Mouse (Mus musculus) megakaryocyte-erythroid progenitor cell, adult 5-6 weeks (primary cell): ENCODE measurements around the gene Ankrd13d. TPM values are rescaled to one million over a fixed set of nuclear protein-coding genes. Genes with fewer than 3 reads are reported as not detected.

ENCODE experiments used
- ATAC-seq: replicated peaks from 2 replicates; pipeline ENCODE4 v1.8.0; 2016; ENCODE audit warnings: mild to moderate bottlenecking, inconsistent platforms; ENCODE audit not compliant: severe bottlenecking, poor library complexity, low FRiP score, low TSS enrichment
- total RNA-seq, 2 experiments: library from RNA; stranded (forward) in 1 of 2; stranded (reverse) in 1 of 2; fragments of 200-1000, 215-1000 nt in 1 of 2; fragments of >200 nt in 1 of 2; fragmentation: Nextera tagmentation in 1 of 2; gene quantifications; 2 replicates each; pipeline ENCODE4 v1.2.3; 2014 to 2017

Ankrd13d gene
- total RNA-seq, 2 experiments from 2014 or later, result 2.2 TPM; not detected in 1

- ATAC-seq, result peak; percentile 86
These were observed 51.4 kb downstream of the Ankrd13d start, which contains the start of gene Pold4 for GRCm38 (mm10) chr19:4231253-4232185. Pold4 (plus strand) TSS chr19:4231899.

GRCm38 (mm10) chr19:4230415-4230814, 52.5 kb downstream of the Ankrd13d start:
- ATAC-seq, result no peak

- no peak for ATAC-seq
These were observed 53.4 kb downstream of the Ankrd13d start for GRCm38 (mm10) chr19:4229451-4230076.

DNA sequence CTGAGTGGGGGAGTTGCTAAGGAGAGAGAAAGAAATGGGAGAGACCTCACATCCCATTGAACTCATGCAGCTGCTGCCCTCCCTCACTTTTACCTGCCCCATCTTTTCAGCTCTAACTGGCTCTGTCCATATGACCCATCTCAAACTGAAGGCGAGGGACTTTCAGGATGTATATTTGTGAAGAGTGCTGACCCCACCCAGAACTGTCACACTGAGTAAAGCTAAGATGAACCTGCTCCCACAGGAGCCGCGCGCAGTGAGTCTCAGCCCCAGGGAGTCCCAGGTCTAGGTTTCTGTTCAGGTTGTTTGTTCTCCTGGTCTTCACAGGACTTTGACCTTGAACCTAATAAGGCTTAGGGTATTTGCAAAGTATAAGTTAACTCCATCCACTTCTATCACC, 54.0 kb downstream of the Ankrd13d start:
- ATAC-seq, result no peak

DNA sequence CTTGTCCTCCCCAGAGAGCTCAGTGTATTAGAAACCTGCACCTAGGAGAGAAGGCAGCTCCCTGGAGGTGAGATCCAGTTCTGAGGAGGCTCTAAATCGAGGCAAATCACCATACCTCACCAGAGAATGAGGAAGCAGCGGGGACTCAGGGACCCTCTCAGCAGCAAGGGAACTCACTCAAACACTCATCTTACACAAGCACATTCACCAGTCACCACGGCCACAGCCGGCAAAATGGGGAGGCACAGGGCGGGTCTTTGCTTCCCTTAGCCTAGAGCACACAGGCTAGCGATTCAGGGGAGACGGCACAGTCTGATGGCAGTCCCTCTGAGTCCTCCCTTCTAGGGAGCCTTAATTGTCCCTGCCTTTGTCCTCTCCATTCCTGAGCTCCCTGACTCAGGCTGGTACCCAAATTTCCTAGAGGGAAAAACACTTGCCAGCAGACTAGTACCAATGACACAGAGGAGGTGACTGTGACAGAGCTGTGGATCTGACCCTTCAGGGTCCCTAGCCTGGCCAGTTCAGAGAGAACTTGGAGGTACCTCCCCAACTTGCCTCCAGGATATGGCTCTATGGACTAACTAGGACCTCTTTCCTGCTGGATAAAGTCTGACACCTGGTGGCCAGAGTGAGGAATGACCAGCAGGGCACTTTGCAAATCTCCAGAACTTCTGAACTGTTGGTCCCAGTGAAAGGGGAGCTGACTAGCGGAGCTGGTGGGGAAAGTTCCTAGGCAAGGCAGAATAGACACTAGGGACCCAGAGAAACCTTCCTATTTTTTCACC, 54.9 kb downstream of the Ankrd13d start:
- peak; percentile 34; the same call in 1 of the 2 replicates for ATAC-seq

- ATAC-seq, result no peak
These were observed 55.5 kb downstream of the Ankrd13d start for GRCm38 (mm10) chr19:4227446-4227845.

GRCm38 (mm10) chr19:4226779-4227178, 56.2 kb downstream of the Ankrd13d start:
- no peak for ATAC-seq

GRCm38 (mm10) chr19:4222165-4222564, 60.8 kb downstream of the Ankrd13d start:
- ATAC-seq, result 0 out of 2 replicates have a peak, but pooled peaks have one; percentile 45

DNA sequence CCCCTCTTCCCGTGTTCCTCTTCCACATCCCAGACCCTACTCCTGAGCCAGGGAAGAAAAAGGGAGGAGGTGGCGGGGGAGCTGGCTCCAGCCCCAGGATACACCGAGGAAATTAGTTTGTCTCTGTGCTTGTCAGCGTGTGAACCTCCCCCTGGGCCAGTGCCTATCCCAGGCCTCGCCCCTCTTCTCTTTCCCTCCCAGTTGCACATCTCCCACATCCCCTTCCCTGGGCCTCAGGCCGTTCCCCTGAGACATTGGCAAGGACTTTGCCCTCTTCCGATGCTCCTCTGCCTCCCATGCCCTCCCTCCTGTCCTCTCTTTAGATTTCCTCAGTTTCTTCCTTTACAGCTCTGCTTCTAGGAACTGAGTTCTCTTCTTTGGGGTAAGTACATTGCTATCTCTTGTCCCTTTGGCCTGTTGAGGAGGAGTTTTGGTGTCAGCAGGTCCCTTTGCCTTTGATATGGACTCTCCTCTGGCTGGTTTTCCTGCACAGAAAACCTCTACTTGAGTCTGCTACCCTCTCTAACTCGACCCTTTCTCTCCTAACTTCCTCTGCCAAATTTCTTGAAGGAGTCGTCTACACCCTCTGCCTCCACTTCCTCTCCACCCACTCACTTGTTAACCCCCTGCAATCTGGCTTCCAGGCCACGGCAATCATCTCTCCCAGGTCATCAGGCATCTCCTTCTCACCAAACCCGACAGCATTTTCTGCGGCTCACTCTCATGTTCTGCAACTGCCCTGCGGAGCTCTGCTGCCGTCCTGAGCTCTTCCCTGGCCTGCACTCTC, 61.8 kb downstream of the Ankrd13d start:
- no peak for ATAC-seq

GRCm38 (mm10) chr19:4220416-4220815, 62.5 kb downstream of the Ankrd13d start:
- ATAC-seq, result no peak

Other genes with a start within 250 kb of the Ankrd13d start
- gene Gstp1, start 245.2 kb downstream of the Ankrd13d start, total RNA-seq (2014; fragmentation: Nextera tagmentation), result 623 and 805 TPM in 2 replicates
- 123 and 220 TPM in 2 replicates for gene Gstp1, start 245.2 kb downstream of the Ankrd13d start, total RNA-seq (2017)
- gene Gstp2, start 237.1 kb downstream of the Ankrd13d start, total RNA-seq (2014; fragmentation: Nextera tagmentation), result not detected in 2 replicates
- not detected in 2 replicates for gene Gstp2, start 237.1 kb downstream of the Ankrd13d start, total RNA-seq (2017)
- gene Gstp3, start 223.6 kb downstream of the Ankrd13d start, total RNA-seq (2014; fragmentation: Nextera tagmentation), result 28.5 and 40.7 TPM in 2 replicates
- 16.4 and 37.6 TPM in 2 replicates for gene Gstp3, start 223.6 kb downstream of the Ankrd13d start, total RNA-seq (2017)
- not detected in 2 replicates for gene Cabp2, start 201.6 kb downstream of the Ankrd13d start, total RNA-seq (2014; fragmentation: Nextera tagmentation)
- gene Cabp2, start 201.6 kb downstream of the Ankrd13d start, total RNA-seq (2017), result not detected in 2 replicates
- gene Cdk2ap2, start 186.0 kb downstream of the Ankrd13d start, total RNA-seq (2014; fragmentation: Nextera tagmentation), result 65.1 and 75.8 TPM in 2 replicates
- gene Cdk2ap2, start 186.0 kb downstream of the Ankrd13d start, total RNA-seq (2017), result 6.7 and 16.1 TPM in 2 replicates
- gene Pitpnm1, start 183.1 kb downstream of the Ankrd13d start, total RNA-seq (2014; fragmentation: Nextera tagmentation), result 42.3 and 44.1 TPM in 2 replicates
- 7.4 and 7.7 TPM in 2 replicates for gene Pitpnm1, start 183.1 kb downstream of the Ankrd13d start, total RNA-seq (2017)
- 25.9 and 31.2 TPM in 2 replicates for gene Aip, start 157.3 kb downstream of the Ankrd13d start, total RNA-seq (2014; fragmentation: Nextera tagmentation)
- gene Aip, start 157.3 kb downstream of the Ankrd13d start, total RNA-seq (2017), result 16.9 and 23.2 TPM in 2 replicates
- not detected in 2 replicates for gene Gpr152, start 143.3 kb downstream of the Ankrd13d start, total RNA-seq (2014; fragmentation: Nextera tagmentation)
- gene Gpr152, start 143.3 kb downstream of the Ankrd13d start, total RNA-seq (2017), result not detected in 2 replicates
- 0.39 and 1.5 TPM in 2 replicates for gene Cabp4, start 139.1 kb downstream of the Ankrd13d start, total RNA-seq (2014; fragmentation: Nextera tagmentation)
- not detected in 2 replicates for gene Cabp4, start 139.1 kb downstream of the Ankrd13d start, total RNA-seq (2017)
- 103 and 123 TPM in 2 replicates for gene Coro1b, start 134.5 kb downstream of the Ankrd13d start, total RNA-seq (2014; fragmentation: Nextera tagmentation)
- gene Coro1b, start 134.5 kb downstream of the Ankrd13d start, total RNA-seq (2017), result 42.8 and 97.1 TPM in 2 replicates
- gene Ptprcap, start 129.5 kb downstream of the Ankrd13d start, total RNA-seq (2014; fragmentation: Nextera tagmentation), result 53.0 and 63.6 TPM in 2 replicates
- 104 and 112 TPM in 2 replicates for gene Ptprcap, start 129.5 kb downstream of the Ankrd13d start, total RNA-seq (2017)
- gene Rps6kb2, start 119.8 kb downstream of the Ankrd13d start, total RNA-seq (2014; fragmentation: Nextera tagmentation), result 60.4 and 60.9 TPM in 2 replicates
- gene Rps6kb2, start 119.8 kb downstream of the Ankrd13d start, total RNA-seq (2017), result 14.7 and 39.7 TPM in 2 replicates
- gene Carns1, start 107.7 kb downstream of the Ankrd13d start, total RNA-seq (2014; fragmentation: Nextera tagmentation), result 8.1 and 10.9 TPM in 2 replicates
- gene Carns1, start 107.7 kb downstream of the Ankrd13d start, total RNA-seq (2017), result 0.19 and 1.0 TPM in 2 replicates
- gene Tbc1d10c, start 91.9 kb downstream of the Ankrd13d start, total RNA-seq (2014; fragmentation: Nextera tagmentation), result 17.1 and 30.7 TPM in 2 replicates
- 7.1 and 9.3 TPM in 2 replicates for gene Tbc1d10c, start 91.9 kb downstream of the Ankrd13d start, total RNA-seq (2017)
- gene Ppp1ca, start 91.1 kb downstream of the Ankrd13d start, total RNA-seq (2014; fragmentation: Nextera tagmentation), result 392 and 411 TPM in 2 replicates
- gene Ppp1ca, start 91.1 kb downstream of the Ankrd13d start, total RNA-seq (2017), result 411 and 530 TPM in 2 replicates
- gene Rad9a, start 81.5 kb downstream of the Ankrd13d start, total RNA-seq (2014; fragmentation: Nextera tagmentation), result 35.5 and 47.7 TPM in 2 replicates
- gene Rad9a, start 81.5 kb downstream of the Ankrd13d start, total RNA-seq (2017), result 17.5 and 29.6 TPM in 2 replicates
- gene Clcf1, start 68.9 kb downstream of the Ankrd13d start, total RNA-seq (2014; fragmentation: Nextera tagmentation), result 4.6 and 6.9 TPM in 2 replicates
- gene Clcf1, start 68.9 kb downstream of the Ankrd13d start, total RNA-seq (2017), result 0.99 TPM in 1 of 2 replicates, not detected in the other
- 2.1 TPM in 1 of 2 replicates, not detected in the other for gene AC109138.7, start 68.8 kb downstream of the Ankrd13d start, total RNA-seq (2014; fragmentation: Nextera tagmentation)
- gene AC109138.7, start 68.8 kb downstream of the Ankrd13d start, total RNA-seq (2017), result not detected in 2 replicates
- gene Pold4, start 51.2 kb downstream of the Ankrd13d start, total RNA-seq (2014; fragmentation: Nextera tagmentation), result 20.0 and 22.3 TPM in 2 replicates
- gene Pold4, start 51.2 kb downstream of the Ankrd13d start, total RNA-seq (2017), result 27.2 and 28.2 TPM in 2 replicates
- gene Ssh3, start 14.0 kb downstream of the Ankrd13d start, total RNA-seq (2014; fragmentation: Nextera tagmentation), result 5.9 and 27.6 TPM in 2 replicates
- 7.0 and 8.6 TPM in 2 replicates for gene Ssh3, start 14.0 kb downstream of the Ankrd13d start, total RNA-seq (2017)
- 103 and 118 TPM in 2 replicates for gene Grk2, start 23.1 kb upstream of the Ankrd13d start, total RNA-seq (2014; fragmentation: Nextera tagmentation)
- 81.8 and 93.1 TPM in 2 replicates for gene Grk2, start 23.1 kb upstream of the Ankrd13d start, total RNA-seq (2017)
- 74.8 and 89.7 TPM in 2 replicates for gene Kdm2a, start 115.1 kb upstream of the Ankrd13d start, total RNA-seq (2014; fragmentation: Nextera tagmentation)
- 49.0 and 79.7 TPM in 2 replicates for gene Kdm2a, start 115.1 kb upstream of the Ankrd13d start, total RNA-seq (2017)
- gene Rhod, start 156.3 kb upstream of the Ankrd13d start, total RNA-seq (2014; fragmentation: Nextera tagmentation), result 0.72 TPM in 1 of 2 replicates, not detected in the other
- gene Rhod, start 156.3 kb upstream of the Ankrd13d start, total RNA-seq (2017), result not detected in 2 replicates
- not detected in 2 replicates for gene Syt12, start 194.3 kb upstream of the Ankrd13d start, total RNA-seq (2014; fragmentation: Nextera tagmentation)
- gene Syt12, start 194.3 kb upstream of the Ankrd13d start, total RNA-seq (2017), result not detected in 2 replicates
- not detected in 2 replicates for gene 2010003K11Rik, start 215.4 kb upstream of the Ankrd13d start, total RNA-seq (2014; fragmentation: Nextera tagmentation)
- not detected in 2 replicates for gene 2010003K11Rik, start 215.4 kb upstream of the Ankrd13d start, total RNA-seq (2017)
- gene Pcx, start 227.3 kb upstream of the Ankrd13d start, total RNA-seq (2014; fragmentation: Nextera tagmentation), result 4.8 and 11.0 TPM in 2 replicates
- gene Pcx, start 227.3 kb upstream of the Ankrd13d start, total RNA-seq (2017), result 2.9 and 3.9 TPM in 2 replicates